Mouse (Mus musculus) heart, postnatal 0 days (tissue): Measurements from ENCODE around the gene Abhd2.

Experiments used
- CTCF ChIP-seq: IDR thresholded peaks from 2 replicates; pipeline ENCODE4 v1.5.1; 2016; ENCODE audit warnings: antibody characterized with exemption, control low read depth, low read depth
- EP300 ChIP-seq: IDR thresholded peaks from 2 replicates; pipeline ENCODE4 v1.6.1; 2016; ENCODE audit warnings: antibody characterized with exemption, low read depth

DNA sequence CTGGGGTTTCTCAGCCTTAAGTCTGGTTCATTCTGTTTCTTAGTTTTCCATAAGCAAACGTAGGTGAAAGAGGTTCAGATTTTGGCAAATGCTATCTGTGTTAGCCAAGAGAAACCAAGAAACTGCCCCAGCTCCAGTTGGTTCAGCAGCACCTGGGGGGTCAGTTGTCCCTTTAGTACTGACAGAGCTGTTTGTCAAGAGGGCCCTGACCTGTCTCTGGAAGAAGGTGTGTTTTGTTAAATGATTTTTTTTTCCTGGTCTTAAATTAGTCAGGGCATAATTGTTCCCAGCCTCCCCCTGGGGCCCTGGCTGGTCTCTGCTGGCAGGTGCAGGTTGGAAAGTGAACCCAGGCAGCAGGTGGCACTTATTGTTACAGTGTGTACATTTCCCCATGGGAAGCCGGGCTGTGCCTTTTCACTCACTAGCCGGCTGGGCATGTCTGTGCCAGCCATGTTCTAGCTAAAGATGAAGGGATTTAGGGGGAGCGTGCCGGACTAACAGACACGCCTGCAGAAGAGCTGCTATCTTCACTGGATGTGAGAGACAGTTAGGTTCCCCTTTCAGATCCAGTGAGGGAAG, 30.3 kb downstream of the Abhd2 start:
- TF ChIP-seq CTCF (no peak), EP300 (no peak)
